16 mouse cellular contexts compared by ENCODE assay signal in genomic region chr12:107959872-107960271, GRCm38 (mm10). TPM values are rescaled to one million over a fixed set of nuclear protein-coding genes. Genes with fewer than 3 reads are reported as not detected.
DNase-seq lines count a peak whose midpoint lies in the region; ATAC-seq and TF ChIP-seq lines count a peak whose summit lies in the region.
"Had no signal": no experiment of that assay in that cellular context is flagged by ENCODE, and none has a peak within 500 bp of the region (broad histone marks: within the 10 kb centered on the region; RNA-seq: fewer than 3 reads in every experiment).

No protein-coding gene starts in this region.

- no peak overlapping the region for H3K9ac ChIP-seq in embryonic facial prominence, embryonic 12.5 days
- H3K9ac ChIP-seq in embryonic facial prominence, embryonic 15.5 days: no peak overlapping the region
- H3K9ac ChIP-seq in limb, embryonic 15.5 days: no peak overlapping the region
- H3K9ac ChIP-seq: liver, embryonic 13.5 days; stomach, embryonic 15.5 days had no signal

- no peak for TF ChIP-seq CTCF in layer of hippocampus, adult 2 months (conservative IDR thresholded peaks at IDR 0.05)

- no peaks in the 10 kb centered on the region for H3K36me3 ChIP-seq in embryonic facial prominence, embryonic 12.5 days
- no peaks in the 10 kb centered on the region for H3K36me3 ChIP-seq in embryonic facial prominence, embryonic 15.5 days
- H3K36me3 ChIP-seq in limb, embryonic 15.5 days: no peaks in the 10 kb centered on the region
- H3K36me3 ChIP-seq: liver, embryonic 13.5 days; stomach, embryonic 15.5 days had no signal

- peaks cover 64% of the 10 kb centered on the region for H3K4me1 ChIP-seq in embryonic facial prominence, embryonic 12.5 days
- H3K4me1 ChIP-seq in embryonic facial prominence, embryonic 15.5 days: peaks cover 79% of the 10 kb centered on the region
- H3K4me1 ChIP-seq in limb, embryonic 15.5 days: peaks cover 73% of the 10 kb centered on the region
- H3K4me1 ChIP-seq: liver, embryonic 13.5 days had no signal

- 17% methylated on average over 8 of the region's 8 CpGs for WGBS in embryonic facial prominence, embryonic 12.5 days
- 27% methylated on average over 8 of the region's 8 CpGs for WGBS in embryonic facial prominence, embryonic 15.5 days
- WGBS in limb, embryonic 15.5 days: 18% methylated on average over 8 of the region's 8 CpGs

- no peak for DNase-seq in layer of hippocampus, adult 2 months (ENCODE audit: low spot score in 2 of 2)
- DNase-seq in layer of hippocampus, adult 9-11 months: no peak
- DNase-seq in thymus, adult 18-20 months: no peak
- DNase-seq in frontal cortex, postnatal 36 days (ENCODE audit: low spot score in 2 of 2): no peak
- DNase-seq: cerebellum, adult 9-10 months; gastrocnemius, postnatal 36 days; heart, postnatal 14 days; kidney, adult 8-10 months; kidney, postnatal 36 days; liver, embryonic 13.5 days; right cerebral cortex, adult 18-20 months had no signal

- H3K27me3 ChIP-seq in embryonic facial prominence, embryonic 12.5 days: no peaks in the 10 kb centered on the region
- no peaks in the 10 kb centered on the region for H3K27me3 ChIP-seq in embryonic facial prominence, embryonic 15.5 days
- no peaks in the 10 kb centered on the region for H3K27me3 ChIP-seq in limb, embryonic 15.5 days
- H3K27me3 ChIP-seq: liver, embryonic 13.5 days; stomach, embryonic 15.5 days had no signal

- no peak overlapping the region for H3K4me3 ChIP-seq in layer of hippocampus, adult 2 months
- H3K4me3 ChIP-seq in embryonic facial prominence, embryonic 12.5 days: no peak overlapping the region
- H3K4me3 ChIP-seq in embryonic facial prominence, embryonic 15.5 days (replicated peaks): no peak overlapping the region
- no peak overlapping the region for H3K4me3 ChIP-seq in limb, embryonic 15.5 days
- H3K4me3 ChIP-seq: liver, embryonic 13.5 days; stomach, embryonic 15.5 days had no signal

- H3K9me3 ChIP-seq in embryonic facial prominence, embryonic 12.5 days: no peaks in the 10 kb centered on the region
- H3K9me3 ChIP-seq in embryonic facial prominence, embryonic 15.5 days (replicated peaks): no peaks in the 10 kb centered on the region
- no peaks in the 10 kb centered on the region for H3K9me3 ChIP-seq in limb, embryonic 15.5 days
- H3K9me3 ChIP-seq: liver, embryonic 13.5 days; stomach, embryonic 15.5 days had no signal

- H3K27ac ChIP-seq in layer of hippocampus, adult 2 months: peak overlapping the region; percentile 28; the same call in 1 of the 2 replicates
- H3K27ac ChIP-seq in embryonic facial prominence, embryonic 12.5 days: peak overlapping the region; percentile 70
- H3K27ac ChIP-seq in embryonic facial prominence, embryonic 15.5 days (replicated peaks): peak overlapping the region; percentile 73; the same call in 1 of the 2 replicates
- peak overlapping the region; percentile 75; the same call in 1 of the 2 replicates for H3K27ac ChIP-seq in limb, embryonic 15.5 days
- H3K27ac ChIP-seq: liver, embryonic 13.5 days; stomach, embryonic 15.5 days had no signal

- no peak overlapping the region for H3K4me2 ChIP-seq in embryonic facial prominence, embryonic 12.5 days (replicated peaks)
- H3K4me2 ChIP-seq in embryonic facial prominence, embryonic 15.5 days (replicated peaks): peak overlapping the region; percentile 35
- peak overlapping the region; percentile 35 for H3K4me2 ChIP-seq in limb, embryonic 15.5 days
- H3K4me2 ChIP-seq: liver, embryonic 13.5 days; stomach, embryonic 15.5 days had no signal

- ATAC-seq in embryonic facial prominence, embryonic 12.5 days (ENCODE audit: insufficient number of reproducible peaks, insufficient read depth, low FRiP score, low TSS enrichment): no peak
- no peak for ATAC-seq in embryonic facial prominence, embryonic 15.5 days (ENCODE audit: insufficient number of reproducible peaks, low FRiP score, low TSS enrichment, low read depth)
- ATAC-seq in limb, embryonic 15.5 days (ENCODE audit: insufficient number of reproducible peaks, low FRiP score, low TSS enrichment, low read depth): no peak
- ATAC-seq: inflammation-experienced regulatory T-cells, adult 6 months had no signal

RNA-seq across cellular contexts. Expression of gene Bcl11b, which starts 43.5 kb away (rescaled TPM):
- 100 to 1,000 TPM; 144 to 145 TPM for total RNA-seq in layer of hippocampus, adult 2 months (2021)
- 39.4 and 41.5 TPM in 2 replicates for polyA plus RNA-seq in embryonic facial prominence, embryonic 12.5 days (2016; fragmentation: Nextera tagmentation; extraction: Ambion mirVana)
- polyA plus RNA-seq in embryonic facial prominence, embryonic 15.5 days (2015; fragmentation: Nextera tagmentation; extraction: Ambion mirVana): 27.0 and 28.8 TPM in 2 replicates
- 14.3 and 19.9 TPM in 2 replicates for polyA plus RNA-seq in limb, embryonic 15.5 days (2015; fragmentation: Nextera tagmentation; extraction: Ambion mirVana)
